Mouse (Mus musculus) testis, adult 2 months (tissue): Measurements from ENCODE around the gene Xlr. TPM values are rescaled to one million over a fixed set of nuclear protein-coding genes. Genes with fewer than 3 reads are reported as not detected.
"Not testable (repeated sequence)": the region's sequence is repeated elsewhere in the genome, so short reads cannot be mapped to it uniquely, and the experiment has no call there.

ENCODE experiments used
- H3K27ac ChIP-seq: fragments of 200-500 bp; 2 replicates; pipeline ENCODE4 v1.5.1; 2012; ENCODE audit warnings: low read depth, low read length; ENCODE audit not compliant: control insufficient read depth, insufficient read depth
- H3K27me3 ChIP-seq: fragments of 200-500 bp; 2 replicates; pipeline ENCODE4 v1.6.1; 2012; ENCODE audit warnings: mild to moderate bottlenecking, low read length, moderate library complexity; ENCODE audit not compliant: control insufficient read depth, insufficient read depth
- H3K36me3 ChIP-seq: fragments of 200-500 bp; 2 replicates; pipeline ENCODE4 v1.6.1; 2012; ENCODE audit warnings: mild to moderate bottlenecking, low read length; ENCODE audit not compliant: control insufficient read depth, insufficient read depth
- H3K4me1 ChIP-seq: fragments of 200-500 bp; 2 replicates; pipeline ENCODE4 v1.6.1; 2012; ENCODE audit warnings: low read length; ENCODE audit not compliant: control insufficient read depth, insufficient read depth
- H3K4me3 ChIP-seq: fragments of 200-500 bp; 2 replicates; pipeline ENCODE4 v1.5.1; 2012; ENCODE audit warnings: low read depth, mild to moderate bottlenecking, low read length, moderate library complexity, mixed read lengths; ENCODE audit not compliant: control insufficient read depth
- CTCF ChIP-seq: fragments of 200-500 bp; IDR thresholded peaks from 2 replicates; pipeline ENCODE4 v1.5.1; 2012; ENCODE audit warnings: low read depth, mild to moderate bottlenecking, inconsistent platforms, low read length, moderate library complexity; ENCODE audit not compliant: control insufficient read depth, insufficient read depth, insufficient replicate concordance
- POLR2A ChIP-seq: fragments of 200-500 bp; IDR thresholded peaks from 2 replicates; pipeline ENCODE4 v1.6.1; 2012; ENCODE audit warnings: low read depth, mild to moderate bottlenecking, inconsistent platforms, low read length, moderate library complexity; ENCODE audit not compliant: control insufficient read depth
- polyA plus RNA-seq: library from polyadenylated mRNA; depleted of rRNA; stranded (reverse); fragments of >200 nt; gene quantifications from 2 replicates; pipeline ENCODE4 v1.2.3, GENCODE M21; 2012; rRNA removed

Gene Xlr
- 0.17 and 0.40 TPM in 2 replicates for polyA plus RNA-seq

DNA sequence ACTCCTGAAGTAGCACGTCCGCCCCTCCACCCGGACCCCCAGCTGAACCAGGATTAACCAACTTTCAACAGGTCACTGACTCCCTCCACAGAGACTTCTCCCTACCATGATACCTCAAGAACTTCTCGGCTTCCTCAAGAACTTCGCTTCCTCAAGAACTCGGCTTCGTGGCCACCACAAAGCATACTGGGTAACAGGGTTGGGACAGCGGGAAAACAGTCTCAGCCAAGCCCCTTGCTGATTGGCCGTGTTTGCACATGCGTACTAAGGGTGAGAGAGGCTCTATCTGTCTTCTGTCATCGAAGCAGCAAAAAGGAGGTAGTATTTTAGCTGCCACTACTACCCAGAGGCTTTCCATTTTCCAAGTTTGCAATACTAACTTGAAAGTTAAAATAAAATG lies at the start of gene Xlr:
Gene Xlr (minus strand): TSS at position 188 of the 400 bp plus-strand sequence.
- not testable (repeated sequence) for H3K27me3 ChIP-seq, H3K36me3 ChIP-seq, H3K4me1 ChIP-seq
- Histone ChIP-seq H3K27ac (peak within 1 kb of the TSS; percentile 58), H3K4me3 (peak within 1 kb of the TSS; percentile 50)

DNA sequence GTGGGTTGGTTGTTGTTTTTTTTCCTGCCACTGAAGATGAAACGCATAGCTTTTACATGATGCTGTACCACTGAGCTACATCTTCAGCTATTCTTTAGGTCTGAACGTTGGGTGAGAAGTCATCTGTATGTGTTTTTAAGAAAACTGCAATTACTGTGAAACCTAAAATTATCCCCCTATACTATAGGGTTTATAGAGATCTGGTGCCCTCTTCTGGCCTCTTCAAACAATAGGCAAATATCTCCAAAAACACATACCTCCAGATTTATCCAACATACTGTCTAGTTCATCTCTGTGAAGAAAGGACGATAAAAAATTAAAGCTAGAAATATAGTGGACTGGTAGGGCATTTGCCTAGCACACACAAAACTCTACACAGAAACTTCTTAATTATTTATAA lies 1.6 kb upstream of the Xlr start:
- H3K27me3 ChIP-seq, result no peaks in the 10 kb centered on the region
- H3K36me3 ChIP-seq, result no peaks in the 10 kb centered on the region
- no peak overlapping the region for H3K27ac ChIP-seq
- TF ChIP-seq CTCF, result no peak
- TF ChIP-seq POLR2A, result no peak
- H3K4me3 ChIP-seq, result no peak overlapping the region
- no peaks in the 10 kb centered on the region for H3K4me1 ChIP-seq

DNA sequence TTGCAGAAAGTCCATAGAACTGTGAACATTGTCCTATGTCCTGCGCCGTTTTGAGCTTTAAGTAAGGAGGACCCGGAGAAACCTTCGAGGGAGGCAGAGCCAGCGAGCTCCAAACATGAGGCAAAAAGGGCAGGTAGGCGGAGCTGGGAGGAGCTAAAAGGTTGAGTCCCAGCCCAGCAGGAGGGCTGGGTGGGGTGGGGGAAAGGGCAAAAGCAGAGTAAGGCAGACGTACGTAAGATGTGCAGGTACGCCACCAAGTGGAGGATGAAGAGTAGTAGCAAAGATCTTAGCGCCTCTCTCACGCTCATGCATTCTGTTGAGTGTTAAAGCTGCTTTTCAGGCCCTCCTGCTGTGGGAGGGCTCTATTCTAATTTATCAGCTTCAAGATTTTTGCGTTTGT lies 21.2 kb downstream of the Xlr start, which contains the start of gene Zfp36l3:
Gene Zfp36l3 (minus strand): TSS at position 119 of the 400 bp plus-strand sequence.
- no peak for TF ChIP-seq POLR2A
- TF ChIP-seq CTCF, result no peak
- peak within 1 kb of the TSS; percentile 49 for H3K4me3 ChIP-seq

GRCm38 (mm10) chrX:53757736-53758135 lies 39.8 kb downstream of the Xlr start, which contains the start of gene 1700013H16Rik:
TSS of gene 1700013H16Rik (minus strand) at chrX:53757831.
- peak within 1 kb of the TSS; percentile 96 for H3K27ac ChIP-seq
- peak within 1 kb of the TSS; percentile 93 for H3K4me3 ChIP-seq
- H3K4me1 ChIP-seq, result no peaks in the 10 kb centered on the region
- no peaks in the 10 kb centered on the region for H3K27me3 ChIP-seq
- H3K36me3 ChIP-seq, result no peaks in the 10 kb centered on the region
- peak; percentile 83 for TF ChIP-seq POLR2A
- TF ChIP-seq CTCF, result no peak

More for the DNA sequence above, 21.2 kb downstream of the Xlr start, which contains the start of gene Zfp36l3:
- peaks cover 3% of the 10 kb centered on the region for H3K4me1 ChIP-seq
- H3K36me3 ChIP-seq, result no peaks in the 10 kb centered on the region
- H3K27ac ChIP-seq, result no peak within 1 kb of the TSS
- H3K27me3 ChIP-seq, result no peaks in the 10 kb centered on the region

DNA sequence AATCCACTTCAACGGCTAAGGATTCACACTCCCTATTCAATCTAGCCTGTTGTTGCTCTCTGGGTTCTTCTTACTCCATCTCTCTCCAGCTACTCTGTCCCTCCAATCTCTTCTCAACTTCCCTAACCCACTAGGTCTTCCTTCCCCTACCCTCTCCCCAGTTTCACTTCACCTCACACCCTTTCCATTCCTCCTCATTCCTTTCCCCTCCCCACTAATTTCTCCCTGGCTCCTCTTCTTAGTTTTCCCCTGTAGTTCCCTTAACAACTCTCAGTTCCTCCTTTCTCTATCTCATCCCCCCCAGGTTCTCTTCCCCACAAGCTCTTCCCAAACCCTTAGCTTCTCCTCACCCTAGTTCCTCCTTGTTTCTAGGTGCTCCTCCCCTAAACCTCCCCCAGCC lies 44.7 kb downstream of the Xlr start:
- Histone ChIP-seq H3K4me3 (no peak overlapping the region), H3K4me1 (no peaks in the 10 kb centered on the region)

DNA sequence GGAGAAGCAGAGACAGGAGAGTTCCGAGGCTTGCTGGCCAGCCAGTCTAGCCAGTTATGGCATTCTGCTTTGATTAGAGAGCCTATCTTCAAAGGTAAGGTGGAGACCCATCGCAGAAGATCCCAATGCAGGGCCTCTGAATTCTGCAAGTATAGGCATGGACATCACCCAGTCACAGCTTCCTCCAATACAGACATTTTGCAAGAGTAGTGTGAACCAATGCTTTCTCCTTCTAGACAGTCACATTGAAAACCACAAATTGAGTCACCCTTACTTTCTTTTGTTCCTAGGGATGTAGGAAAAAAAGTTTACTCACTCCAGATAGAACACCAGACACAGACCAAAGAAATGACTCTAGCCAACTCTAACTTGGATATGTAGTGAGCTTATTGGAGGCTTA lies 68.5 kb downstream of the Xlr start:
- Histone ChIP-seq H3K4me1 (no peaks in the 10 kb centered on the region), H3K36me3 (no peaks in the 10 kb centered on the region), H3K4me3 (no peak overlapping the region), H3K27ac (no peak overlapping the region), H3K27me3 (no peaks in the 10 kb centered on the region)
- TF ChIP-seq POLR2A (no peak), CTCF (no peak)

More for the DNA sequence above, 44.7 kb downstream of the Xlr start:
- Histone ChIP-seq H3K27me3 (no peaks in the 10 kb centered on the region), H3K27ac (no peak overlapping the region), H3K36me3 (no peaks in the 10 kb centered on the region)
- TF ChIP-seq CTCF, result no peak
- TF ChIP-seq POLR2A, result no peak

Other genes with a start within 250 kb of the Xlr start
- 2.0 and 3.7 TPM in 2 replicates for gene Rtl8c, start 189.7 kb downstream of the Xlr start, polyA plus RNA-seq
- gene Gm14597, start 188.7 kb downstream of the Xlr start, polyA plus RNA-seq, result 3.9 and 4.7 TPM in 2 replicates
- gene Rtl8a, start 154.0 kb downstream of the Xlr start, polyA plus RNA-seq, result 10.8 and 13.5 TPM in 2 replicates
- gene Rtl8b, start 127.3 kb downstream of the Xlr start, polyA plus RNA-seq, result 8.7 and 9.2 TPM in 2 replicates
- gene 4930502E18Rik, start 72.9 kb downstream of the Xlr start, polyA plus RNA-seq, result 2.5 and 5.6 TPM in 2 replicates
- 3.0 and 5.1 TPM in 2 replicates for gene 1700013H16Rik, start 39.9 kb downstream of the Xlr start, polyA plus RNA-seq
- 0.65 and 1.0 TPM in 2 replicates for gene Zfp36l3, start 21.3 kb downstream of the Xlr start, polyA plus RNA-seq